Mouse (Mus musculus) ES-E14 (cell line): ENCODE results near the gene Pdcl3.

Experiments used
- CHD2 ChIP-seq: IDR thresholded peaks from 2 replicates; pipeline ENCODE4 v1.6.1; 2014; ENCODE audit warnings: mild to moderate bottlenecking, low read depth, low read length, inconsistent platforms
- HCFC1 ChIP-seq: IDR thresholded peaks from 2 replicates; pipeline ENCODE4 v1.6.1; 2012; ENCODE audit warnings: low read length, inconsistent platforms, borderline replicate concordance; ENCODE audit not compliant: insufficient read depth
- MAFK ChIP-seq: IDR thresholded peaks from 2 replicates; pipeline ENCODE4 v1.6.1; 2014; ENCODE audit warnings: mild to moderate bottlenecking, low read depth, low read length, inconsistent platforms; ENCODE audit not compliant: insufficient read depth
- ZC3H11A ChIP-seq: IDR thresholded peaks from 2 replicates; pipeline ENCODE4 v1.6.1; 2012; ENCODE audit warnings: low read depth, mild to moderate bottlenecking, inconsistent platforms, low read length, borderline replicate concordance

GRCm38 (mm10) chr1:39029176-39029575 lies 43.8 kb downstream of the Pdcl3 start:
- TF ChIP-seq MAFK (no peak), ZC3H11A (no peak), CHD2 (no peak), HCFC1 (no peak)
